Mouse (Mus musculus) MEL (cell line): Measurements from ENCODE around the gene Pip5k1a. TPM values are rescaled to one million over a fixed set of nuclear protein-coding genes. Genes with fewer than 3 reads are reported as not detected.

Experiments used
- DNase-seq: peaks from one replicate; pipeline ENCODE4 v3.0.0; 2011; ENCODE audit warnings: low read depth, low spot score
- H3K27ac ChIP-seq: 2 replicates; pipeline ENCODE4 v1.5.1; 2012; ENCODE audit warnings: low read depth, mild to moderate bottlenecking, control low read depth, low read length, moderate library complexity; ENCODE audit not compliant: control insufficient read depth
- H3K27me3 ChIP-seq, 2 experiments: fragments of 150-350 bp in 1 of 2; sonication (generic) in 1 of 2; 2 replicates each; pipeline ENCODE4 v1.6.1; 2012; ENCODE audit warnings: low read length in 2 of 2, mild to moderate bottlenecking in 2 of 2, improper control_type of control experiment in 1 of 2, moderate library complexity in 1 of 2; ENCODE audit not compliant: insufficient read depth in 2 of 2, control insufficient read depth in 1 of 2
- H3K36me3 ChIP-seq, 2 experiments: 2 replicates each; pipeline ENCODE4 v1.6.1; 2012 to 2014; ENCODE audit warnings: low read length in 2 of 2, improper control_type of control experiment in 1 of 2, inconsistent platforms in 1 of 2, mild to moderate bottlenecking in 1 of 2; ENCODE audit not compliant: insufficient read depth in 2 of 2, control insufficient read depth in 1 of 2
- H3K4me1 ChIP-seq, 2 experiments: fragments of 150-350 bp in 1 of 2; sonication (generic) in 1 of 2; 2 replicates each; pipeline ENCODE4 v1.6.1; 2012; ENCODE audit warnings: low read length in 2 of 2, improper control_type of control experiment in 1 of 2, mild to moderate bottlenecking in 1 of 2; ENCODE audit not compliant: insufficient read depth in 2 of 2, control insufficient read depth in 1 of 2
- H3K4me3 ChIP-seq, 2 experiments: fragments of 150-350 bp in 1 of 2; sonication (generic) in 1 of 2; 2 replicates each; pipeline ENCODE4 v1.5.1; 2012; ENCODE audit warnings: low read depth in 2 of 2, low read length in 2 of 2, mild to moderate bottlenecking in 2 of 2, moderate library complexity in 2 of 2, control low read depth in 1 of 2, improper control_type of control experiment in 1 of 2; ENCODE audit not compliant: control insufficient read depth in 1 of 2, insufficient read depth in 1 of 2
- H3K79me2 ChIP-seq: 2 replicates; pipeline ENCODE4 v1.6.1; 2012; ENCODE audit warnings: mild to moderate bottlenecking, low read length, moderate library complexity; ENCODE audit not compliant: control insufficient read depth, poor library complexity, insufficient read depth
- H3K9ac ChIP-seq: 2 replicates; pipeline ENCODE4 v1.6.1; 2012; ENCODE audit warnings: low read depth, mild to moderate bottlenecking, control low read depth, low read length, moderate library complexity; ENCODE audit not compliant: control insufficient read depth, poor library complexity, severe bottlenecking
- H3K9me3 ChIP-seq: fragments of 150-350 bp; sonication (generic); replicated peaks from 2 replicates; pipeline ENCODE4 v1.6.1; 2012; ENCODE audit warnings: mild to moderate bottlenecking, low read length, improper control_type of control experiment, moderate library complexity; ENCODE audit not compliant: insufficient read depth
- BHLHE40 ChIP-seq: IDR thresholded peaks from 2 replicates; pipeline ENCODE4 v1.6.1; 2012; ENCODE audit warnings: low read depth, mild to moderate bottlenecking, inconsistent platforms, low read length, improper control_type of control experiment, borderline replicate concordance
- CHD1 ChIP-seq: IDR thresholded peaks from 2 replicates; pipeline ENCODE4 v1.6.1; 2012; ENCODE audit warnings: low read depth, mild to moderate bottlenecking, inconsistent platforms, low read length, improper control_type of control experiment
- CHD2 ChIP-seq: IDR thresholded peaks from 2 replicates; pipeline ENCODE4 v1.6.1; 2011; ENCODE audit warnings: low read length, improper control_type of control experiment
- CTCF ChIP-seq, 3 experiments: IDR thresholded peaks in 2 of 3; conservative IDR thresholded peaks in 1 of 3; 2 replicates each; pipeline ENCODE4 v1.5.1; 2011 to 2012; ENCODE audit warnings: low read length in 3 of 3, low read depth in 2 of 3, mild to moderate bottlenecking in 2 of 3, improper control_type of control experiment in 1 of 3, inconsistent platforms in 1 of 3, mixed read lengths in 1 of 3, moderate library complexity in 1 of 3; ENCODE audit not compliant: control insufficient read depth in 1 of 3, insufficient read depth in 1 of 3, poor library complexity in 1 of 3, severe bottlenecking in 1 of 3
- ELF1 ChIP-seq: IDR thresholded peaks from 2 replicates; pipeline ENCODE4 v1.6.1; 2014; ENCODE audit warnings: low read depth, mild to moderate bottlenecking, inconsistent platforms, low read length, improper control_type of control experiment, moderate library complexity
- EP300 ChIP-seq, 2 experiments: IDR thresholded peaks; 2 replicates each; pipeline ENCODE4 v1.6.1; 2011; ENCODE audit warnings: improper control_type of control experiment in 2 of 2, low read length in 2 of 2, low read depth in 1 of 2, mild to moderate bottlenecking in 1 of 2
- GABPA ChIP-seq: IDR thresholded peaks from 2 replicates; pipeline ENCODE4 v1.6.1; 2012; ENCODE audit warnings: low read depth, mild to moderate bottlenecking, inconsistent platforms, low read length, improper control_type of control experiment, moderate library complexity
- GATA1 ChIP-seq: IDR thresholded peaks from 2 replicates; pipeline ENCODE4 v1.6.1; 2011; ENCODE audit warnings: low read depth, low read length, improper control_type of control experiment
- HCFC1 ChIP-seq: IDR thresholded peaks from 2 replicates; pipeline ENCODE4 v1.6.1; 2012; ENCODE audit warnings: low read depth, mild to moderate bottlenecking, inconsistent platforms, low read length, improper control_type of control experiment, moderate library complexity
- JUND ChIP-seq: IDR thresholded peaks from 2 replicates; pipeline ENCODE4 v1.6.1; 2011; ENCODE audit warnings: low read depth, mild to moderate bottlenecking, improper control_type of control experiment, low read length
- MAFK ChIP-seq: IDR thresholded peaks from 2 replicates; pipeline ENCODE4 v1.6.1; 2011; ENCODE audit warnings: low read depth, mild to moderate bottlenecking, low read length, improper control_type of control experiment, borderline replicate concordance
- MAX ChIP-seq: IDR thresholded peaks from 2 replicates; pipeline ENCODE4 v1.6.1; 2011; ENCODE audit warnings: low read length, improper control_type of control experiment
- MAZ ChIP-seq: IDR thresholded peaks from 2 replicates; pipeline ENCODE4 v1.6.1; 2012; ENCODE audit warnings: low read depth, mild to moderate bottlenecking, inconsistent platforms, low read length, improper control_type of control experiment
- MEF2A ChIP-seq: IDR thresholded peaks from 2 replicates; pipeline ENCODE4 v1.6.1; 2014; ENCODE audit warnings: low read depth, mild to moderate bottlenecking, inconsistent platforms, low read length, improper control_type of control experiment; ENCODE audit not compliant: poor library complexity, insufficient replicate concordance, severe bottlenecking; ENCODE audit errors: extremely low read depth
- MXI1 ChIP-seq: IDR thresholded peaks from 2 replicates; pipeline ENCODE4 v1.6.1; 2011; ENCODE audit warnings: mild to moderate bottlenecking, low read depth, low read length, improper control_type of control experiment
- MYB ChIP-seq: IDR thresholded peaks from 2 replicates; pipeline ENCODE4 v1.6.1; 2011; ENCODE audit warnings: mild to moderate bottlenecking, low read depth, low read length, improper control_type of control experiment
- MYC ChIP-seq: IDR thresholded peaks from 2 replicates; pipeline ENCODE4 v1.6.1; 2011; ENCODE audit warnings: low read depth, mild to moderate bottlenecking, low read length, improper control_type of control experiment, moderate library complexity
- NELFE ChIP-seq: IDR thresholded peaks from 2 replicates; pipeline ENCODE4 v1.6.1; 2011; ENCODE audit warnings: low read depth, low read length, improper control_type of control experiment
- NRF1 ChIP-seq: IDR thresholded peaks from 2 replicates; pipeline ENCODE4 v1.6.1; 2014; ENCODE audit warnings: low read depth, mild to moderate bottlenecking, inconsistent platforms, low read length, improper control_type of control experiment, moderate library complexity; ENCODE audit not compliant: poor library complexity, insufficient read depth, severe bottlenecking
- POLR2AphosphoS5 ChIP-seq: IDR thresholded peaks from 2 replicates; pipeline ENCODE4 v1.6.1; 2012; ENCODE audit warnings: low read depth, borderline replicate concordance, mild to moderate bottlenecking, inconsistent platforms, low read length, moderate library complexity, mixed read lengths
- RAD21 ChIP-seq: IDR thresholded peaks from 2 replicates; pipeline ENCODE4 v1.6.1; 2011; ENCODE audit warnings: mild to moderate bottlenecking, low read depth, low read length, improper control_type of control experiment
- RCOR1 ChIP-seq: IDR thresholded peaks from 2 replicates; pipeline ENCODE4 v1.6.1; 2012; ENCODE audit warnings: low read depth, mild to moderate bottlenecking, inconsistent platforms, low read length, improper control_type of control experiment
- SIN3A ChIP-seq: IDR thresholded peaks from 2 replicates; pipeline ENCODE4 v1.6.1; 2012; ENCODE audit warnings: low read length, improper control_type of control experiment, inconsistent platforms
- TAL1 ChIP-seq: IDR thresholded peaks from 2 replicates; pipeline ENCODE4 v1.6.1; 2012; ENCODE audit warnings: mild to moderate bottlenecking, inconsistent platforms, low read length, moderate library complexity, mixed read lengths
- TBP ChIP-seq: IDR thresholded peaks from 2 replicates; pipeline ENCODE4 v1.8.0; 2011; ENCODE audit warnings: low read depth, low read length, improper control_type of control experiment
- TCF12 ChIP-seq: IDR thresholded peaks from 2 replicates; pipeline ENCODE4 v1.6.1; 2014; ENCODE audit warnings: low read depth, mild to moderate bottlenecking, inconsistent platforms, low read length, improper control_type of control experiment, moderate library complexity
- USF1 ChIP-seq: IDR thresholded peaks from 2 replicates; pipeline ENCODE4 v1.6.1; 2014; ENCODE audit warnings: low read depth, mild to moderate bottlenecking, inconsistent platforms, low read length, improper control_type of control experiment, moderate library complexity
- USF2 ChIP-seq, 2 experiments: IDR thresholded peaks; 2 replicates each; pipeline ENCODE4 v1.6.1; 2011 to 2012; ENCODE audit warnings: improper control_type of control experiment in 2 of 2, low read length in 2 of 2, borderline replicate concordance in 1 of 2, inconsistent platforms in 1 of 2, low read depth in 1 of 2, mild to moderate bottlenecking in 1 of 2; ENCODE audit not compliant: insufficient read depth in 1 of 2
- ZC3H11A ChIP-seq: IDR thresholded peaks from 2 replicates; pipeline ENCODE4 v1.6.1; 2012; ENCODE audit warnings: low read depth, mild to moderate bottlenecking, inconsistent platforms, low read length, improper control_type of control experiment
- ZKSCAN1 ChIP-seq: IDR thresholded peaks from 2 replicates; pipeline ENCODE4 v1.6.1; 2012; ENCODE audit warnings: low read depth, mild to moderate bottlenecking, inconsistent platforms, low read length, improper control_type of control experiment, moderate library complexity
- ZNF384 ChIP-seq: IDR thresholded peaks from 2 replicates; pipeline ENCODE4 v1.6.1; 2012; ENCODE audit warnings: low read depth, mild to moderate bottlenecking, inconsistent platforms, low read length, improper control_type of control experiment
- polyA plus RNA-seq, 2 experiments: library from polyadenylated mRNA; stranded (reverse) in 1 of 2; unstranded in 1 of 2; fragments of >175 nt in 1 of 2; fragments of >200 nt in 1 of 2; gene quantifications; 2 replicates each; pipeline versions ENCODE4 v1.2.1 to v1.2.4; 2012; ENCODE audit warnings: low replicate concordance in 2 of 2, low read depth in 1 of 2; ENCODE audit not compliant: insufficient read length in 2 of 2, insufficient read depth in 1 of 2, missing spikeins in 1 of 2
- total RNA-seq: library from RNA; depleted of rRNA; stranded (reverse); fragments of 300-350 nt; gene quantifications from 2 replicates; pipeline ENCODE4 v1.2.3, GENCODE M21; 2012

The Pip5k1a gene
- total and polyA plus RNA-seq, 3 experiments, result 47.7 to 322 (median 103) TPM

GRCm38 (mm10) chr3:95136336-95136735, 29.6 kb upstream of the Pip5k1a start (continued):
- TF ChIP-seq MAFK (no peak), MAX (peak; percentile 89), BHLHE40 (peak; percentile 94), CHD2 (no peak), SIN3A (peak; percentile 70; the same call in 1 of the 2 replicates), ZC3H11A (no peak), USF2 (IDR thresholded peaks at IDR 0.05; ENCODE audit: borderline replicate concordance in 1 of 2, insufficient read depth in 1 of 2, low read depth in 1 of 2, low read length in 2 of 2) (peak in 1 of 2 experiments; percentile 71; a peak in 2 of 4 replicates), ELF1 (no peak), TAL1 (peak; percentile 14; the same call in 1 of the 2 replicates), POLR2AphosphoS5 (no peak), MYB (no peak), GABPA (no peak), MEF2A (no peak), GATA1 (peak; percentile 29; the same call in 1 of the 2 replicates), NELFE (no peak), CTCF (IDR thresholded peaks at IDR 0.05 in 2 of 3, conservative IDR thresholded peaks at IDR 0.05 in 1 of 3; ENCODE audit: control insufficient read depth in 1 of 3, insufficient read depth in 1 of 3, low read depth in 2 of 3, low read length in 3 of 3, poor library complexity in 1 of 3, severe bottlenecking in 1 of 3) (no peak), CHD1 (peak; percentile 62; the same call in 1 of the 2 replicates)

GRCm38 (mm10) chr3:95135433-95136052, 28.8 kb upstream of the Pip5k1a start:
- peak overlapping the region; percentile 55 to 86 for H3K4me3 ChIP-seq
- H3K9ac ChIP-seq, result peak overlapping the region; percentile 45
- peak; percentile 88 for DNase-seq
- peaks cover 0 to 20% of the 10 kb centered on the region in 2 experiments for H3K36me3 ChIP-seq
- H3K79me2 ChIP-seq, result peaks cover 11% of the 10 kb centered on the region
- H3K4me1 ChIP-seq, result peaks cover 12 to 24% of the 10 kb centered on the region in 2 experiments
- peak overlapping the region; percentile 79 for H3K27ac ChIP-seq
- no peaks in the 10 kb centered on the region for H3K9me3 ChIP-seq
- H3K27me3 ChIP-seq, result no peaks in the 10 kb centered on the region
- TF ChIP-seq GATA1 (peak; percentile 68; the same call in 1 of the 2 replicates), MYB (no peak), JUND (0 out of 2 replicates have a peak, but pooled peaks have one; percentile 5), CHD2 (no peak; the same call in 1 of the 2 replicates), EP300 (IDR thresholded peaks at IDR 0.05; ENCODE audit: low read depth in 1 of 2, low read length in 2 of 2) (peak; percentile 62 to 79), MAZ (peak; percentile 74), CTCF (IDR thresholded peaks at IDR 0.05 in 2 of 3, conservative IDR thresholded peaks at IDR 0.05 in 1 of 3; ENCODE audit: control insufficient read depth in 1 of 3, insufficient read depth in 1 of 3, low read depth in 2 of 3, low read length in 3 of 3, poor library complexity in 1 of 3, severe bottlenecking in 1 of 3) (no peak), USF1 (no peak), ZNF384 (no peak), MEF2A (no peak), ZKSCAN1 (no peak), SIN3A (peak; percentile 78), MYC (peak; percentile 72; the same call in 1 of the 2 replicates), USF2 (IDR thresholded peaks at IDR 0.05; ENCODE audit: borderline replicate concordance in 1 of 2, insufficient read depth in 1 of 2, low read depth in 1 of 2, low read length in 2 of 2) (no peak), RCOR1 (peak; percentile 3), TAL1 (peak; percentile 85), HCFC1 (no peak; the same call in none of the 2 replicates), NRF1 (no peak), TCF12 (peak; percentile 85), MAX (peak; percentile 63; the same call in 1 of the 2 replicates), TBP (peak; percentile 76), GABPA (no peak), MXI1 (peak; percentile 58; the same call in 1 of the 2 replicates), BHLHE40 (no peak), ELF1 (peak; percentile 68), RAD21 (no peak)
